Mouse (Mus musculus) liver, embryonic 16.5 days (tissue): ENCODE measurements around the gene Exoc7. TPM values are rescaled to one million over a fixed set of nuclear protein-coding genes. Genes with fewer than 3 reads are reported as not detected.

Source experiments
- ATAC-seq: fragments of 200-750 bp; cut with Nextera tagmentation; 2 replicates; pipeline ENCODE4 v1.8.0; 2017; ENCODE audit warnings: low read depth, mild to moderate bottlenecking, moderate number of reproducible peaks, moderate library complexity
- H3K27ac ChIP-seq: fragments of 300-500 bp; sonication (generic); 2 replicates; pipeline ENCODE4 v1.5.1; 2014; ENCODE audit warnings: mild to moderate bottlenecking, low read length
- H3K27me3 ChIP-seq: fragments of 300-500 bp; sonication (generic); 2 replicates; pipeline ENCODE4 v1.6.1; 2014; ENCODE audit warnings: low read depth, low read length, mixed read lengths; ENCODE audit not compliant: control insufficient read depth, insufficient read depth
- H3K36me3 ChIP-seq: fragments of 300-500 bp; sonication (generic); 2 replicates; pipeline ENCODE4 v1.6.1; 2014; ENCODE audit warnings: mild to moderate bottlenecking; ENCODE audit not compliant: control insufficient read depth, insufficient read depth
- H3K4me1 ChIP-seq: fragments of 300-500 bp; sonication (generic); 2 replicates; pipeline ENCODE4 v1.6.1; 2014; ENCODE audit warnings: low read depth, low read length, mixed read lengths; ENCODE audit not compliant: control insufficient read depth
- H3K4me2 ChIP-seq: fragments of 300-500 bp; sonication (generic); 2 replicates; pipeline ENCODE4 v1.6.1; 2014; ENCODE audit warnings: low read depth, low read length, mixed read lengths
- H3K4me3 ChIP-seq: fragments of 300-500 bp; sonication (generic); 2 replicates; pipeline ENCODE4 v1.5.1; 2014; ENCODE audit warnings: low read depth, mild to moderate bottlenecking, low read length
- H3K9ac ChIP-seq: fragments of 300-500 bp; sonication (generic); 2 replicates; pipeline ENCODE4 v1.6.1; 2014; ENCODE audit warnings: low read depth, low read length
- H3K9me3 ChIP-seq: fragments of 300-500 bp; sonication (generic); replicated peaks from 2 replicates; pipeline ENCODE4 v1.6.1; 2016; ENCODE audit warnings: low read length; ENCODE audit not compliant: control insufficient read depth
- WGBS: fragments of 180-500 bp; shearing (Covaris S2); extraction: QIAGEN DNeasy Blood & Tissue Kit; methylation state at CpG from one replicate; pipeline ENCODE4 v1.1.7; 2014; ENCODE audit not compliant: insufficient replicate concordance; 5-methylcytosine and 5-hydroxymethylcytosine counted together
- polyA plus RNA-seq: library from polyadenylated mRNA; unstranded; fragments of >200 nt; fragmentation: Nextera tagmentation; extraction: Ambion mirVana; gene quantifications from 2 replicates; pipeline ENCODE4 v1.2.1, GENCODE M21; 2015

The Exoc7 gene
- polyA plus RNA-seq, 1 experiment from 2014 or later: 20.4 TPM

DNA sequence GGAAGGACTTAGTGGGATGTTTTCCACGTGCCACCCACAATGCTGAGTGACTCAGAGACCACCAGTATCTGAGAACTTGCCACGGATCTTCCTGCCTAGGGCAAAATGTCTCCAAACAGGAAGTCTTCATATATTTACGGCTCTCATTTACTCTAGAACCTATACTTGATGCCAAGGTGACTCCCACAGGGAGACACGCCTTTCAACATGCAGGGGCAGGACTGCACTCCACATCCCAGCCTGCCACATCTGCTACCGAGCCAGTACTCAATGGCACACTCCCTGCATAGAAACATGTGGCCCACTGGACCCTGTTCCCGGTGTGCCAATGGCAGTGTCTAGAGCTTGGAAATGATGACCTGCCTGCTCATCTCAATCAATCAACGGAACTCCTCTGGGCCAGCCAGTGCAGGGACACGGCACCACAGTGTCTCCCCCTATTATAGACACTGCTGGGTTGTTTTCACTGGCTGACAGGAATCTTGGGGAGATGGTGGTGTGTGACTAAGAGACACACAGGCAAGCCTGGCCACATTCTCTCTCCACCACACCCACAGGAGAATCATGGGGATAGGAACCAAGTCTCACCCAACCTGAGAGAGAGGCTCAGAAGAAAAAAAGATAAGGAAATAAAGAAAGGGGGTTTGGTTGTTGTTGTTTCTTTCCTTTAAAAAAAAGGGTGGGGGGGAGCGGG lies 50.9 kb downstream of the Exoc7 start:
- Histone ChIP-seq H3K36me3 (peaks cover 40% of the 10 kb centered on the region), H3K4me1 (peaks cover 10% of the 10 kb centered on the region; the same call in 1 of the 2 replicates), H3K4me2 (no peak overlapping the region), H3K27ac (no peak overlapping the region), H3K9me3 (no peaks in the 10 kb centered on the region), H3K9ac (no peak overlapping the region), H3K27me3 (no peaks in the 10 kb centered on the region), H3K4me3 (no peak overlapping the region)
- WGBS: 63% methylated on average over 9 of the region's 9 CpGs
- ATAC-seq: no peak

DNA sequence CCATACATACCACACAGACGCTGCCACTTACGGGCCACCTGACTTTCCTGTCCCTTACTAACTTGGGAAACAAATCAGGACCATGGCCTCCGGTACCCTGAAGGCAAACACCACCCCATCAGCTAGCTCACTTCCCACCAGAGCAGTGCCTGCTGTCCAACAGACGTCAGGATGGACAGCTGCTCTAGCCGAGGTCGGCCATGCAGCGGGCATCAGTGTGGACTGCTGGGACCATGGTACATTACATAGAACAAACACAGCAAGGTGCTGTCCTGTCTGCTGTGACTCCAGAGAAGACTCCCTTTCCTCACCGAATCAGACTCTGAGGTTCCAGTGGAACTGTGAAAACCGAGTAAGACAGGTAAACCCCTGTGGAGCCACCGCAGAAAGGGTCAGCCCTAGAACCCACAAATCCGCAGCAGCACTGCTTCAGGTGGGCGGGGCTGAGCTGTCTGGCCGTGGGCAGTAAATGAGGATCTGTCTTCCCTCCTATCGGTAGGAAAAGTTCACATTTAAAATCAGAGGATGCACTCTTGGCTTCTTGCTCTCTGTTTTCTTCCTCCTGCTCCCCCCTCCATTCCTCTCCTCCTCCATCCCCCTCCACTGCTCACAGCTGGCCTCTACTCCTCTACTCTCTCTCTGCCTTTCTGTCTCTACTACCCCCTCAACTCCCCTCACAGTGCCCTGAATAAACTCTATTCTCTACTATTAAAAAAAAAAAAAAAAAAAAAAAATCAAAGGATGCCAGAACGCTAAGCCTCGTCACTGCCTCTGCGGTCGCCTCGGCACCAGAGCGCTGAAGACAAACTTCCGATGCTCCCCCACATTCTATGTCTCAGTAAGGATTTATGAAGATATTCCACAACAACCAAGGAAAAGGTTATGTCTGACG lies 51.7 kb downstream of the Exoc7 start:
- no peaks in the 10 kb centered on the region for H3K27me3 ChIP-seq
- 55% methylated on average over 22 of the region's 22 CpGs for WGBS
- no peak for ATAC-seq
- peaks cover 46% of the 10 kb centered on the region for H3K36me3 ChIP-seq
- no peak overlapping the region for H3K9ac ChIP-seq
- no peaks in the 10 kb centered on the region for H3K9me3 ChIP-seq
- H3K4me2 ChIP-seq: no peak overlapping the region
- H3K27ac ChIP-seq: peak overlapping the region; percentile 19; the same call in 1 of the 2 replicates
- H3K4me3 ChIP-seq: no peak overlapping the region
- H3K4me1 ChIP-seq: peaks cover 10% of the 10 kb centered on the region; the same call in 1 of the 2 replicates

DNA sequence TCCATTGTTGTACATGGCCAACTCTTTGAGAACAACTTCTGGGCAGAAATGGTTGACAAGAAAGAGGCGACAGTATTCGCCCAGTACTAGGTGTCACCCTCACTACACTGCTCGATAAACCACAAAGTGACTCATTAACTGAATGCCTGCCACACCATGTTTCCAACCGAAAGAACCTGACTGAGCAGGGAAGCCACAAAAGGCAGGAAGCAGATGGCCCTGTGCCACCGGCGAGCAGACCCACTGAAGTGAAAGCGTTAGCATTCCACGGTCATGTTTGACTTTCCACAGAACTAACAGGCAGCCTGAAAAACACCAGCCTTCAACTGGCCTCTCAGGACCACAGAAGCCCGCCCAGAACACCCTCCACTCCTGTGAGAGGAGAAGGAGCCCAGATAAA lies 52.4 kb downstream of the Exoc7 start:
- Histone ChIP-seq H3K27ac (peak overlapping the region; percentile 22; the same call in 1 of the 2 replicates), H3K4me2 (no peak overlapping the region), H3K9me3 (no peaks in the 10 kb centered on the region), H3K4me3 (no peak overlapping the region), H3K27me3 (no peaks in the 10 kb centered on the region), H3K9ac (no peak overlapping the region), H3K4me1 (peaks cover 5% of the 10 kb centered on the region; the same call in 1 of the 2 replicates), H3K36me3 (peaks cover 48% of the 10 kb centered on the region)
- ATAC-seq: no peak
- WGBS: 33% methylated on average over 9 of the region's 9 CpGs

DNA sequence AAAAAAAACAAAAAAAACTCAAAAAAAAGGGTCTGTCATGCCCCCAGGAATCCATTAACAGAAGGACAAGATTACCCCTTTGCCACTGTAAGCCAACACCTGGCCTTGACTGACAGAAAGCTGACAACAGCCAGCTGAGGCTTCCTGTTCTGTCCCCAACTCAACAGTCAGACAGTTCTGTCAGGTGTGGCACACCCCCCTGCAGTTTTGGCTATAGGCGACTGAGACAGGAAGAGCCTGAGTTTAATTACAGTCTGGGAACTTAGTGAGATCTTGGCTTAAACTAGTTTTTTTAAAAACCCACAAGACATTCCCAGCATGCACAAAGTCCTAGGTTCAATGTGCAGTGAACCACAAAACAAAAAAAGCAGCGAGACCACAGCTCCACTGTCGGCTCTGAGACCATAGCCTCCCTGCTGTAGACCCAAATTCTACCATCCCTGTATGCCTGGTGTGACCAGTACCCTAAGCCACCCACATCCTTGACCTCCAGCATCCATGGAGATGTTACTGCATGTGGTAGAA lies 53.9 kb downstream of the Exoc7 start:
- no peak overlapping the region for H3K9ac ChIP-seq
- no peak for ATAC-seq
- no peaks in the 10 kb centered on the region for H3K27me3 ChIP-seq
- no peak overlapping the region for H3K4me2 ChIP-seq
- H3K36me3 ChIP-seq: peaks cover 48% of the 10 kb centered on the region
- 57% methylated on average over 3 of the region's 3 CpGs for WGBS
- H3K4me1 ChIP-seq: peaks cover 4% of the 10 kb centered on the region; the same call in 1 of the 2 replicates
- H3K27ac ChIP-seq: no peak overlapping the region
- H3K4me3 ChIP-seq: no peak overlapping the region
- no peaks in the 10 kb centered on the region for H3K9me3 ChIP-seq

DNA sequence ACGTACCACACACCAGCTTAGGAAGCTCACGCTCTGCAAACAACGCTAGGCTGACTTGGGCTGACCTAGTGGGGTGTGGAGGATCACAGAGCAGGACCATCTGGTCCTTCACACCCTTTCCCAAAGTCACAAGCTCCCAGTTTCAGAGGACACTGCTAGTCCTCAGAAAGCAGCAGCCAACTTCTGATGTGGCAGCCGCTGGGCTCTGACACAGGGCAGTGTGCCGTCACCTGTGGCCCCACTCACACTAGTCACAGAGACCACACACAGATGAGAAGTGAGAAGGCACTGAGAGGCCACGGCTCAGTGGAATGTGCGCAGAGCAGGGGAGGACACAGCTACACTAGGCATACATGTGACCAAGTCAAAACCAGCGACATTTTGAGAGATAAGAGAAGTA lies 56.1 kb downstream of the Exoc7 start:
- peaks cover 4% of the 10 kb centered on the region; the same call in 1 of the 2 replicates for H3K4me1 ChIP-seq
- no peak for ATAC-seq
- no peaks in the 10 kb centered on the region for H3K27me3 ChIP-seq
- H3K27ac ChIP-seq: no peak overlapping the region
- peaks cover 68% of the 10 kb centered on the region for H3K36me3 ChIP-seq
- no peak overlapping the region for H3K4me3 ChIP-seq
- 81% methylated on average over 8 of the region's 8 CpGs for WGBS
- no peak overlapping the region for H3K9ac ChIP-seq
- no peaks in the 10 kb centered on the region for H3K9me3 ChIP-seq
- no peak overlapping the region for H3K4me2 ChIP-seq

DNA sequence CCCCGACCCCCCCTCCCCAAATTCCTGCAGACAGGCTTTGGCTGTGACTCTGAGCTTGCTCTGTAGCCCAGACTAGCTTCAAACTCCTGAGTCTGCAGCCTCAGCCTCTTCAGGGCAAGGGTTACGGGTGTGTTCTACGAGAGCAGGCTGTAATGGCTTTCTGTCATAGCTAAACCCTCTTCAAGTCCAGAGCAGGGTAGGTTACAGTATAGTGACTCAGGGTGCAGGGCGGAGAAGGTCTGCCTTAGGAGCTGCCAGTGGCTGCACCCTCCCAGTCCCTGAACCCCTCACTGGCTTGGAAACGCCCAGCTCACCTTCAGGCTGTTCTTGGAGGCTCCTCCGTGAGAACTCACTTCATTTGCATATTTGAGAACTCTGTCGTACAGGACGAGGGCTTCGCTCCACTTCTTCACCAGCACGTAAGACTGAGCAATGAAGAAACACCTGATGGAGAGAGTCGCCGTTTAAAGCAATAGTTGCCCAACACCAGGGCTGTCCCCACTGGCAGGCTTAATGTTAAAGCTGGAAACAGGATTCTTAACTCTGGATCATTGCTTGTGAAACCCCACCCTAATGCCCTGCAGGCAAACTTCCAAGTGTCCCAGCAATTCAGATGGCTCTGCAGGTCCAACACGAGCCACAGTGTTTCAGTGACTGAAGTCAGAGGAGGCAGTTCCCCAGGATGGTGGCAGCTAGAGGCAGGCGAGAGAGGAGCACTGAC lies 59.4 kb downstream of the Exoc7 start:
- H3K36me3 ChIP-seq: peaks cover 60% of the 10 kb centered on the region
- no peak overlapping the region for H3K4me2 ChIP-seq
- H3K4me3 ChIP-seq: no peak overlapping the region
- H3K4me1 ChIP-seq: no peaks in the 10 kb centered on the region
- ATAC-seq: no peak
- H3K9me3 ChIP-seq: no peaks in the 10 kb centered on the region
- 69% methylated on average over 14 of the region's 14 CpGs for WGBS
- no peak overlapping the region for H3K9ac ChIP-seq
- H3K27me3 ChIP-seq: no peaks in the 10 kb centered on the region
- H3K27ac ChIP-seq: no peak overlapping the region

DNA sequence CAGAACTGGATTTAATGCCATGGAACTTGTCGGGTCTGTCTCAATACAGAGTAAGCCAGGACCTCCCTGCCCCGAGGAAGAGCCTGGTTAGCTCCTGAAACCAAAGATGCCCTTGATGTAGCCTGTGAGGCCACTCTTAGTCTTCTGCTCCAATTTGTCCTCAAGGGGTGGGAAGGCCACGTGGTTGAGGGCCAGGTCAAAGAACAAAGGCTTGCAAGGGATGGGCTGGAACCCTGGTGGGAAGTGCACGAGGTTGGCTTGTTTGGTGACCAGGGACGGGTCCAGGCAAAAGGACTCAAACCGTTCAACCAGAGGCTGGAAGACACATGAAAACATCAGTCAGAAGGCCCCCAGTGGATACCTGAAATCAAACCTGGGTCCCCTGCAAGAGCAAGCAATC lies 61.4 kb downstream of the Exoc7 start:
- ATAC-seq: no peak
- Histone ChIP-seq H3K4me2 (no peak overlapping the region), H3K9ac (no peak overlapping the region), H3K4me1 (no peaks in the 10 kb centered on the region), H3K9me3 (no peaks in the 10 kb centered on the region), H3K4me3 (no peak overlapping the region), H3K27me3 (no peaks in the 10 kb centered on the region), H3K27ac (no peak overlapping the region), H3K36me3 (peaks cover 48% of the 10 kb centered on the region)
- WGBS: 68% methylated on average over 6 of the region's 6 CpGs

DNA sequence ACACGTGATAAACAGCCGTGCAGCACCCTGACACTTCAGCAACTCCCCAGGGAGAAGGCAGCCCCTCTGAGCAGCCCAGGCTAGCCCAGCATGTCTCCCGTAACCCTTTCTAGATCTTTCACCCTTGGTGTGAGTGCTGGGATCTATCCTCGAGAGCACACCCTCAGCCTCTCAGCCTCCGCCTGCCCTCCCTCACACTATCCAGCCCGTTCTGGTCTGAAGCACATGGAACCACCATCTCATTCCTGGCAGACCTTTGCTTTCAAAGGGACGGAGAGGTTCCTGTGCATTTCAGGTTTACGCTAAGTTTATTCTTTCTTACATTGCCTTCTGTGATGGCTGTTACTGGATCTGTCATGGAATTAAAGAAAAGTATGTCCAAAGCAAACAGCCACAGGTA lies 62.5 kb downstream of the Exoc7 start:
- Histone ChIP-seq H3K27me3 (no peaks in the 10 kb centered on the region), H3K4me3 (no peak overlapping the region), H3K4me1 (no peaks in the 10 kb centered on the region), H3K4me2 (no peak overlapping the region), H3K36me3 (peaks cover 38% of the 10 kb centered on the region), H3K9ac (no peak overlapping the region), H3K9me3 (no peaks in the 10 kb centered on the region), H3K27ac (no peak overlapping the region)
- 79% methylated on average over 8 of the region's 8 CpGs for WGBS
- no peak for ATAC-seq
